Mouse (Mus musculus): Measurements from ENCODE around the gene Stk11.

DNA sequence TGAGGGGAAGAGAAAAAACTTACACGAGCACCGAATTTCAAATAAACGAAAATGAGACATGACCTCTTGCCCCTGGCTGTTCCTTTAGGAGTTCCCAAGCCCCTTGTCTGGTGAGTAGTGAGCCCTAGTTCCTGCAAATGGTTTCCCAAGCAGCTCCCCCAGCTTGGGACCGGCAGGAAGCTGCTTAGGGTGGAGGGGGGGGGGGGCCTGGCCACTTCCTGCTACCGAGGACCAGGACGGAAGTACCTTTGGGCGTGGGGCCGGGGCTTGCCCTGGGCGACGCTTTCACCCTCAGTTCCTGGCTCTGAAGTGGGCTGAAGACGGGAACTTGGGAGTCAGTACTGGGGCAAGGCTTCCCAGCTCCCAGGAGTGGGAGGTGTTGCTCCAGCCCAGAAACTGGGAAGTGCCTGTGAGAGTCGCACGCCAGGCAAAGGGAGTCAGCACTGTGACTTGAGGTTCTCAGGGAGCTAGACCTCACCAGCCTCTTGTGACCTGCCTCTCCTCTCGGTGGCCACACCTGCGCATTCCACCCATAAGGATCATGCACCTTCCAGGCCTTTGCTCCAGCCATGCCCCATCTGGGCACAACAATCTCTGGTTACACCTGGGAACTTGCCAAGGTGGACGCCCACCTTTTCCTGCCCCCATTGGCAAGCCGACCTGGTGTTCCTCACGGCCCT, 42.8 kb downstream of the Stk11 start:
- no peak for TF ChIP-seq CTCF (IDR thresholded peaks at IDR 0.05; ENCODE audit: low read depth)
- no peak for TF ChIP-seq EP300 (IDR thresholded peaks at IDR 0.05; ENCODE audit: low read depth)
